Mouse (Mus musculus): ENCODE data around the gene Lta. TPM values are rescaled to one million over a fixed set of nuclear protein-coding genes. Genes with fewer than 3 reads are reported as not detected.

Lta gene
- polyA plus RNA-seq, 1 experiment from 2014 or later = not detected

DNA sequence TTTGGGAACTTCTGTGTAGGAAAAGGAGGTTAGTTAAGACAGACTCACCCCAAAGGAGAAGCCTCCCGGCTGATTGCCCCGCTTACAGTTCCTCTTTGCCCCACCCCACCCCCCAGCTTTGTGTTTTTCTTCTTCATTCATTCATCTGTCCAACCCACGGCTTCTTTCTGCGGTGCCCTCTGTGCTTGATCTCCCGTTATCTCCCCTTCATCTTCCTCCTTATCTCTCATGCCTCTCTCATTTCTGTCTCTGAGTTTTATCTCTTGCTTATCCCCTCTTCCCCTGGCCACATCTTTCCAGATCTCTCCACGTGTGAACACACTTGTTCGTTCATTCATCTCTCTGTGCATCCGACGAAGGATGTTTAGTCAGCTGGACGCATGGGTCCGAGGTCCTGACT lies 4.0 kb downstream of the Lta start:
- Histone ChIP-seq H3K9ac (no peak overlapping the region), H3K4me3 (peak overlapping the region; percentile 21; the same call in 1 of the 2 replicates), H3K4me2 (0 out of 2 replicates have a peak overlapping the region, but pooled peaks have one; percentile 22), H3K9me3 (no peaks in the 10 kb centered on the region), H3K27me3 (replicated peaks) (peaks cover 97% of the 10 kb centered on the region), H3K36me3 (no peaks in the 10 kb centered on the region), H3K27ac (replicated peaks) (no peak overlapping the region), H3K4me1 (peaks cover 12% of the 10 kb centered on the region)
- ATAC-seq (ENCODE audit: extremely low read depth, insufficient number of reproducible peaks, low FRiP score, low TSS enrichment) = no peak
- WGBS = 45% methylated on average over 11 of the region's 11 CpGs

DNA sequence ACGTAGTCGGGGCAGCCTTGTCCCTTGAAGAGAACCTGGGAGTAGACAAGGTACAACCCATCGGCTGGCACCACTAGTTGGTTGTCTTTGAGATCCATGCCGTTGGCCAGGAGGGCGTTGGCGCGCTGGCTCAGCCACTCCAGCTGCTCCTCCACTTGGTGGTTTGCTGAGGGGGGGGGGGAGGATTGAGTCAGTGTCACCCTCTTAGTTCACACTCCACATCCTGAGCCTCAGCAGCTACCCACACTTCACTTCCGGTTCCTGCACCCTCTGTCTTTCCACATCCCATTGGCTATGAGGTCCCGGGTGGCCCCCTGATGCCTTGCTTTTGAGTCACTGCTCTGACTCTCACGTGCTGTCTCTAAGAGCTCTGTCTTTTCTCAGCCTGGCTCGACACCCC lies 4.8 kb downstream of the Lta start:
- no peaks in the 10 kb centered on the region for H3K36me3 ChIP-seq
- no peak overlapping the region for H3K27ac ChIP-seq (replicated peaks)
- H3K4me1 ChIP-seq = peaks cover 19% of the 10 kb centered on the region
- ATAC-seq (ENCODE audit: extremely low read depth, insufficient number of reproducible peaks, low FRiP score, low TSS enrichment) = no peak
- H3K4me3 ChIP-seq = no peak overlapping the region
- WGBS = 72% methylated on average over 11 of the region's 11 CpGs
- peak overlapping the region; percentile 22; the same call in 1 of the 2 replicates for H3K4me2 ChIP-seq
- peaks cover 99% of the 10 kb centered on the region for H3K27me3 ChIP-seq (replicated peaks)
- H3K9me3 ChIP-seq = no peaks in the 10 kb centered on the region
- no peak overlapping the region for H3K9ac ChIP-seq

DNA sequence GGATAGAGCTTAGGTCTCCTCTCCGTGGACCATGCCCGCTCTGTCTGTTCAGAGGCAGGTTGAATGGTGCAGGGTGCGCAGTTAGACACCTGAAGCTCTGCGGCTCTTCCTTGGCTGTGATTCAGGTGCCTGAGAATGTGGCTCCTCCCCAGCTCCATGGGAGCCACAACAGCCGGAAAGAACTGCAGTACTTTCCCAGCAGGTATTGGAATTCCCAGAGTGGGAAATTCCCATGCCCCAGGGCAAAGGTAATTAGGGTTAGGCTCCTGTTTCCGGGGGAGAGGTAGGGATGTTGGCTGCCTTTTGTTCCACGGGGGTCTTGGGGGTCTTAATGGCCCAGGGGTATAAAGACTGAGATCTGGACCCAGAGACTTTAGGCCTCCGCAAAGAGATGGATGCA lies 6.2 kb downstream of the Lta start:
- H3K27ac ChIP-seq (replicated peaks) = no peak overlapping the region
- H3K9ac ChIP-seq = no peak overlapping the region
- no peak for ATAC-seq (ENCODE audit: extremely low read depth, insufficient number of reproducible peaks, low FRiP score, low TSS enrichment)
- H3K4me1 ChIP-seq = peaks cover 23% of the 10 kb centered on the region
- 35% methylated on average over 8 of the region's 8 CpGs for WGBS
- H3K4me2 ChIP-seq = no peak overlapping the region
- H3K36me3 ChIP-seq = no peaks in the 10 kb centered on the region
- H3K27me3 ChIP-seq (replicated peaks) = peaks cover 100% of the 10 kb centered on the region
- H3K9me3 ChIP-seq = no peaks in the 10 kb centered on the region
- no peak overlapping the region for H3K4me3 ChIP-seq

DNA sequence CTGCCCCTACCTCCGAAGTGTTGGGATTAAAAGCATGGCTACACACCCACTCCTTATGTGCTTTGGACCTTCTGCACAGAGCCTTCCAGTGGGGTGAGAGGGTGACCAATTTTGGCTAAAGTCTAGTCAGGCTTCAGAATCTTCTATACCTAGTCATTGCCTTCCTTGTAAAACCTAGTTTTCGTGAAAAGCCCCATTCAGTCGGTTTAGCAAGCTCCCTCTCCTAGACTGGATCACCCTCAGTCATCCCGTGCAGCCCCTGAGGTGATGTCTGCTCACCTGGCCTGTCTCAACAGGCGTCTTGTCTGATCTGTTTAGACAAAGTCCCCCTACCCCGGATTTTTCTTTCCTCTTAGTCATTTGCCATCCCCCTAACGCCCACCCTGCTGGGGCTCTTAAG lies 7.1 kb downstream of the Lta start:
- peaks cover 100% of the 10 kb centered on the region for H3K27me3 ChIP-seq (replicated peaks)

DNA sequence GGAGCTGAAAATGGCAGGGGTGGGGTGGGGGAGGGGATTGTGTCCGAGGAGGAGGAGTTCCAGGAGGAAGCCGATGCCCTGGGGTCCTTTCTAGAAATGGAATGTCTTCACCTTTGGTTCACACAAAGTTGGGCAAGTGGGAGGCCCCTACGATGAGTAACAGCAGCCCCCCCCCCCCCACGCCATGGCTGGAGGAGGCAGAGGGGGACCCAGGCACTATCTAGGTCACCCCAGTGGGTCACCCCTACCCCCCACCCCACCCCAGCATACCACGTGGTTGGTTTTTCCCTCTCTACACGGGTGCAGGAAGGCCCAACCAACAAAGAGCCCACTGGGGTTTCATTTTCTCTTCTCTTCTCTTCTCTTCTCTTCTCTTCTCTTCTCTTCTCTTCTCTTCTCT lies 8.0 kb downstream of the Lta start:
- Histone ChIP-seq H3K4me1 (peaks cover 24% of the 10 kb centered on the region), H3K27ac (replicated peaks) (no peak overlapping the region), H3K9me3 (no peaks in the 10 kb centered on the region), H3K27me3 (replicated peaks) (peaks cover 91% of the 10 kb centered on the region), H3K4me3 (no peak overlapping the region), H3K4me2 (no peak overlapping the region), H3K36me3 (no peaks in the 10 kb centered on the region), H3K9ac (no peak overlapping the region)
- no peak for ATAC-seq (ENCODE audit: extremely low read depth, insufficient number of reproducible peaks, low FRiP score, low TSS enrichment)
- 47% methylated on average over 6 of the region's 6 CpGs for WGBS

More for the DNA sequence above, 7.1 kb downstream of the Lta start:
- Histone ChIP-seq H3K9ac (no peak overlapping the region), H3K4me3 (no peak overlapping the region), H3K4me1 (peaks cover 24% of the 10 kb centered on the region), H3K9me3 (no peaks in the 10 kb centered on the region), H3K4me2 (no peak overlapping the region), H3K27ac (replicated peaks) (no peak overlapping the region), H3K36me3 (no peaks in the 10 kb centered on the region)
- WGBS = 62% methylated on average over 7 of the region's 7 CpGs
- ATAC-seq (ENCODE audit: extremely low read depth, insufficient number of reproducible peaks, low FRiP score, low TSS enrichment) = no peak

DNA sequence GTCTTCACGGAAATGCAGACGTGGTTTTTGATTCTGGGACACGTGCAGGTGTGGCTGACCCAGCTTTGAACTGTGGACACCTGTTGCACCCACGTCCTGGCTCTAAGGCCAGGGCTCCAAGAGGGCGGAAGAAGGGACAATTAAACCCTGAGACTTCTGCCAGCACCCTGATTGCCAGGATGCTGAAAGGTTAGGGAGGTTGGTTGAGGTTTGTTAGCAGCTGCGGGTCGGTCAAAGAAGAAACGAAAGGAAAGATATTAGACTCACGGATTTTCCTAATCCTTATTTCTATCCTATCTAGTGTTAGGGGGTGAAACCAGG lies 8.9 kb downstream of the Lta start:
- Histone ChIP-seq H3K36me3 (no peaks in the 10 kb centered on the region), H3K27ac (replicated peaks) (no peak overlapping the region), H3K4me3 (peak overlapping the region; percentile 52), H3K4me2 (peak overlapping the region; percentile 81), H3K4me1 (peaks cover 24% of the 10 kb centered on the region), H3K9me3 (no peaks in the 10 kb centered on the region), H3K27me3 (replicated peaks) (peaks cover 82% of the 10 kb centered on the region), H3K9ac (peak overlapping the region; percentile 78)
- no peak for ATAC-seq (ENCODE audit: extremely low read depth, insufficient number of reproducible peaks, low FRiP score, low TSS enrichment)
- 33% methylated on average over 9 of the region's 9 CpGs for WGBS

DNA sequence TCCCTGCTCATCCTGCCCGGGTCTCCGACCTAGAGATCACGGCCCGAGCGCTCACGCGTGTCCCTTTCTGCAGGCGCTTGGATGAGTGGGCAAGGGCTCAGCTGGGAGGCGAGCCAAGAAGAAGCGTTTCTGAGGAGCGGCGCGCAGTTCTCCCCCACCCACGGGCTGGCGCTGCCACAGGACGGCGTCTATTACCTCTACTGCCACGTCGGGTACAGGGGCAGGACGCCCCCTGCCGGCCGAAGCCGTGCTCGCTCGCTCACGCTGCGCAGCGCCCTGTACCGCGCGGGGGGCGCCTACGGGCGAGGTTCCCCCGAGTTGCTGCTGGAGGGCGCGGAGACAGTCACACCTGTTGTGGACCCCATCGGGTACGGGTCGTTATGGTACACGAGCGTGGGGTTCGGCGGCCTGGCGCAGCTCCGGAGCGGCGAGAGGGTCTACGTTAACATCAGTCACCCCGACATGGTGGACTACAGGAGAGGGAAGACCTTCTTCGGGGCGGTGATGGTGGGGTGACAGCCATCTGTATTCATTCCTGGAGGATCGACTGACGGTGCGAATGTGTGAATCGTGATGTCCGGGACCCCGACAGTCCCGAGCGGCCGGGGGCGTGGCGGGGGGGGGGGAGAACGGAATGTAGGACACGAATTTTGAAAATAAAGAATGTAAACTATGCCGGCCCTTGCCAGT lies 9.4 kb downstream of the Lta start:
- Histone ChIP-seq H3K9ac (peak overlapping the region; percentile 78), H3K4me1 (peaks cover 24% of the 10 kb centered on the region), H3K36me3 (no peaks in the 10 kb centered on the region), H3K4me2 (peak overlapping the region; percentile 81), H3K9me3 (no peaks in the 10 kb centered on the region), H3K27me3 (replicated peaks) (peaks cover 77% of the 10 kb centered on the region), H3K4me3 (peak overlapping the region; percentile 52), H3K27ac (replicated peaks) (no peak overlapping the region)
- ATAC-seq (ENCODE audit: extremely low read depth, insufficient number of reproducible peaks, low FRiP score, low TSS enrichment) = peak; percentile 72
- 1% methylated on average over 66 of the region's 66 CpGs for WGBS

DNA sequence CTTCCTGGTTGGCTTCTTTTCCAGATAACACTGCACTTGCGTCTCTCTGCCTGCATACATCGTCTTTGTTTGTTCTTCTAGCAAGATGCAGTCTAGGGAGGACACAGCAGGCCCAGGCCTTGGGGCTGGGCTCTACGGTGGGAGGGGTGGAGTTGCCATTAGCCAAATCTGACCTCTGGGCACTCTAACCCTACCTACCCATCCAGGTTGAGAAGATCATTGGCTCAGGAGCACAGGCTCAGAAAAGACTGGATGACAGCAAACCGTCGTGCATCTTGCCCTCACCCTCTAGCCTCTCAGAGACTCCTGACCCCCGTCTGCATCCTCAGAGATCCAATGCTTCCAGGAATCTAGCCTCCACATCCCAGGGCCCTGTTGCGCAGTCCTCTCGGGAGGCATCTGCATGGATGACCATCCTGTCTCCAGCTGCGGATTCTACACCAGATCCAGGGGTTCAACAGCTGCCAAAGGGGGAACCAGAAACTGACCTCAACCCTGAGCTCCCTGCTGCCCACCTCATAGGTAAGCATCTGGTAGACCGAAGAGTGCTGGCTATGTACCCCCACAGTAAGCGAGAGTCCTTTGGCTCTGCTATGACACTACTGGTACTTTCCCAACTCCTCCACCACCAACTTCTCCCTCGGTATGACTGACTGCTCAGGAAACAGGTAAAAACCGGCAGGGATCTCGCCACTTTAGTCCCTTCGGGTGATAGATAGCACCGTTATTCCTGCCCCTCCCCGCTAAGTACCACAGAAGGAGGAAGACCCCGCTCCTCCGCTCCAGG lies 10.1 kb downstream of the Lta start:
- H3K4me1 ChIP-seq = peaks cover 24% of the 10 kb centered on the region
- WGBS = 32% methylated on average over 19 of the region's 19 CpGs
- no peaks in the 10 kb centered on the region for H3K9me3 ChIP-seq
- H3K9ac ChIP-seq = peak overlapping the region; percentile 78
- no peak for ATAC-seq (ENCODE audit: extremely low read depth, insufficient number of reproducible peaks, low FRiP score, low TSS enrichment)
- peaks cover 70% of the 10 kb centered on the region for H3K27me3 ChIP-seq (replicated peaks)
- H3K4me3 ChIP-seq = peak overlapping the region; percentile 52
- H3K36me3 ChIP-seq = no peaks in the 10 kb centered on the region
- no peak overlapping the region for H3K27ac ChIP-seq (replicated peaks)
- H3K4me2 ChIP-seq = peak overlapping the region; percentile 81

DNA sequence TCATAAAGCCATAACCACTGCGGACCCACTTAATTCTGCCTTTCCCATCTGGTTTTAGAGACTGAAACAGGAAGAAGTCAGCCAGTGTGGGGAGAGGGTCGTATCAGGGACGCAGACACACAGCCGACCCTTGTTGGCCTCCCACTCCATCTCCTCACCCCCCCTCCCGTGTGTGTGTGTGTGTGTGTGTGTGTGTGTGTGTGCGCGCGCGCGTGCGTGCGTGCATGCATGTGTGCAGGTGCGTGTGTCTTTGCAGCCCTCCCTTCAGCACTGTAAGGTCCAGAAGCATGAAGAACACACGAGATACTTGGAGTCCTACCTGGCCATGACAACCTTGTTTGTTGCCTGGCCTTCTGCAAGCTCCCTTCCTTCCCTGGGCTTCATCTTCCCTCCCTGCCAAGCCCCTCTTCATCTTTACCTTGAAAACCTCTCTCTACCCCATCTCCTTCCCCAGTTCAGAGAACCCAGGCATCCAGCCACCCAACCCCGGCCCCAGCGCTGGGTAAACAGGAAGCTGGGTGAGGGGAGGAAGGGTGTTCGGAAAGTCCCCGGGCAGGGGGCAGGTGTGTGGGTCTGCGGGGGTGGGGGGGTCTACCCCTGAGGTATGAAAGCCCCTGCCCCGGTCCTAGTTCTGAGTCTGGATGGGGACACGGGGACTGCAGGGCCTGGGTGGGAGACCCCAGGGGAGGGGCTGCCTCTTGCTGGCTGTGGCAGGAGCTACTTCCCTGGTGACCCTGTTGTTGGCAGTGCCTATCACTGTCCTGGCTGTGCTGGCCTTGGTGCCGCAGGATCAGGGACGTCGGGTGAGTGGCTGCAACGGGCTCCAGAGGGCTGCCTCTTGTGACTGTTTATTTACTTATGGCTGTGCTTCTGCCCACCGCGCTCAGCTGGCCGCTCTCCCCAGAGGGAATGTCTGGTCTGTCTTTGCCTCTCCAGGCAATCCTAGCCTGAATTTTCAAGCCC lies 11.0 kb downstream of the Lta start, which contains the start of gene Ltb:
Gene Ltb (plus strand): TSS at position 559 of the 963 bp plus-strand sequence.
- 49% methylated on average over 27 of the region's 28 CpGs for WGBS
- no peaks in the 10 kb centered on the region for H3K9me3 ChIP-seq
- H3K4me1 ChIP-seq = peaks cover 24% of the 10 kb centered on the region
- peak within 1 kb of the TSS; percentile 81 for H3K4me2 ChIP-seq
- ATAC-seq (ENCODE audit: extremely low read depth, insufficient number of reproducible peaks, low FRiP score, low TSS enrichment) = no peak
- peaks cover 61% of the 10 kb centered on the region for H3K27me3 ChIP-seq (replicated peaks)
- H3K9ac ChIP-seq = peak within 1 kb of the TSS; percentile 78; the same call in 1 of the 2 replicates
- H3K4me3 ChIP-seq = peak within 1 kb of the TSS; percentile 52
- no peak within 1 kb of the TSS for H3K27ac ChIP-seq (replicated peaks)
- H3K36me3 ChIP-seq = no peaks in the 10 kb centered on the region

DNA sequence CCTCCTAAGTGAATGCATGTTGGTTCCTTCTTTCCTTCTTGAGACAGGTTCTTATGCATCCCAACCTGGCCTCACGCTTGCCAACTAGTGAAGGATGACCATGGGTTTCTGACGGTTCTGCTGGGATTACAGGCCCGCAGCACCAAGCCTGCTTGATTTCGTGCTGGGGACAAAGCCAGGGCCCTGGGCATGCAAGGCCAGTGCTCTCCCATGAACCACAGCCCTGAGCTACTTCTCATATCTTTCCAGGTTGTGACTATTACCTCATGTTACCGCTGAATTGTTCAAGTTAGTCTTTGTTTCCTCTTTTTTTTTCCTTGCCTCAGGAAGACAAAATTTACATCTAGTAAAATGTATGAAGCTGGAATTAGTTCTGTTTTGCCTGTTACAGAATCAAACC lies 12.2 kb downstream of the Lta start:
- Histone ChIP-seq H3K27me3 (replicated peaks) (peaks cover 49% of the 10 kb centered on the region), H3K4me2 (no peak overlapping the region), H3K27ac (replicated peaks) (no peak overlapping the region), H3K4me1 (peaks cover 24% of the 10 kb centered on the region), H3K9me3 (no peaks in the 10 kb centered on the region), H3K36me3 (no peaks in the 10 kb centered on the region), H3K4me3 (no peak overlapping the region), H3K9ac (no peak overlapping the region)
- WGBS = 78% methylated on average over 5 of the region's 5 CpGs
- ATAC-seq (ENCODE audit: extremely low read depth, insufficient number of reproducible peaks, low FRiP score, low TSS enrichment) = no peak

DNA sequence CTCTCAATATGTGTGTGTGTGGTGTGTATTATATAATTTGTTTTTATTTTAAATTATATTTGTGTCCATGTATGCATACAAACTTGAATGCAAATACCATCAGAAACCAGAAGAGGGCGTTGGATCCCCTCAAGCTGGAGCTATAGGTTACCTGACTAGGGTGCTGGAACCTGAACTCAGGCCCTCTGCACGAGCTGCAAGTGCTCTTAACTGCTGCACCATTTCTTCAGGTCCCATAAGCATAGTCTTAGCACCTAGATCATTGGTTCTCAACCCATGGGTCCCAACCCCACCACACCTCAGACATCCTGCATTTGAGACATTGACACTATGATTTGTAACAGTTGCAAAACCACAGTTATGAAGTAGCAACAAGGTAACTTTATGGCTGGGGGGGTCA lies 13.4 kb downstream of the Lta start:
- no peak overlapping the region for H3K4me2 ChIP-seq
- H3K27me3 ChIP-seq (replicated peaks) = peaks cover 37% of the 10 kb centered on the region
- no peaks in the 10 kb centered on the region for H3K9me3 ChIP-seq
- peaks cover 24% of the 10 kb centered on the region for H3K4me1 ChIP-seq
- no peak for ATAC-seq (ENCODE audit: extremely low read depth, insufficient number of reproducible peaks, low FRiP score, low TSS enrichment)
- no peak overlapping the region for H3K27ac ChIP-seq (replicated peaks)
- 57% methylated on average over 2 of the region's 2 CpGs for WGBS
- H3K4me3 ChIP-seq = no peak overlapping the region
- no peaks in the 10 kb centered on the region for H3K36me3 ChIP-seq
- H3K9ac ChIP-seq = no peak overlapping the region
